Mouse (Mus musculus): ENCODE data around the gene Pou3f3.

DNA sequence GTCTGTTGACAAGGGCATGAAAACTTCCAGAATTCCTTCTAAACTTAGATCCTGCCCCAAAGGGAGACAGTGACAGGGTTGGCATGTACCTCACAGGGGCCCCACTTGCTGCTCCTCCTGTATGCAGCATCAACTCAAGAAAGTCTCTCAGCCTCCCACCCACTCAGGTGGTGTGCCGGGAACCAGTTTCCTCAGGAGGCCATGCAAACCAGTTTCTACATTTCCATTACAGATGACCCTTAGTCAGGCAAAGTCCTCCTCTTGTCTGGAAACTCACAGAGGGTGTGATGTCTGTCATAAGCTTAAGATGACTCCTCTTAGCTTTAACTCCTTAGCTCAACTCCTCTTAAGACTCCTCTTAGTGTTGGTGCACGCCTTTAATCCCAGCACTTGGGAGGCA, 29.3 kb downstream of the Pou3f3 start:
- TF ChIP-seq CTCF (IDR thresholded peaks at IDR 0.05; ENCODE audit: low read depth) (no peak), EP300 (IDR thresholded peaks at IDR 0.05; ENCODE audit: low read depth) (no peak)

Measured in liver, embryonic 14.5 days (tissue).